Mouse (Mus musculus) embryo, embryonic 11 days (tissue): ENCODE results near the gene Nostrin.

ENCODE experiments used
- DNase-seq: peaks from one replicate; pipeline ENCODE4 v3.0.0-alpha.2; 2015

Nostrin gene

DNA sequence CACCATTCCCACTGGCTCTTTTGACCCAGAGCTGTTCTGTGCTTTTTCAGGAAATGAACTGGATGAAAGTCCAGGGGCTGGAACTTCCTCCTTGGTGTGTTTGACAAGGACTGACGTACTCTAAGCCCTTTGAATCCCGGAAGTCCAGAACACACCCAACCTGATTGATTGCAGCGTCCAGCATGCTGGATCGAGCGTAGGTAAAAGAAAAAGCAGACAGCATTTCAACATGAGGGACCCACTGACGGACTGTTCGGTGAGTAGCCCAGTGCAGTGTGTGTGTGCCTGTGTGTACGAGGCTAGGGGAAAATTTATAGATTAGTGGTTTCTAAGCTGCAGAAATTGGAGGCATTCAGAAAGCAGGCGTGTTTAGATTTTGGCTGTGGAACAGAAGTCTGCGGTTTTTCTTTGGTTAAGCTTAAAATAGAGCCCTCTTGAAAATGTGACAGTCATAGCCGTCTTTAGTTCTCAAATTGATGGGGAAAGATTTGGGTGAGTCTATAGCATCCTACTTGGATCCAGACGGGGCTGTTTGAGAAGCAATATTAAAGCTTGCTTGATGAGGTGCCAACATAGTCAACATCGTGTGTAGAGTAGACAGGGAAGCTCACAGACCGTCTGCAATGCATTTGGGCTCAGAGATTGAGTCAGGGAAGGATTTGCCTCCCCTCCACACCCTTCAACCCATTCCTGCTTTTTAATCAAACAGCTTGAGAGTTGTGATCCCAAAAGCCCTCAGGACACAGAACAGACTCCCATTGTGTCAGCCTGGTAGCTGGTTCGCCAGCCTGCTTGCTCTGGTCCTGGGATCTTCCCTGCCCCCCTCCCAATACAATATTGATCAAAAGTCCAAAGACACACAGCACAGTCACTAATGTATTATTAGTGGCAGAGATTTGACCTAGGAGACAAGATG is at the start of gene Nostrin:
Gene Nostrin (plus strand): TSS at position 140 of the 916 bp plus-strand sequence.
- DNase-seq, result peak; percentile 21

DNA sequence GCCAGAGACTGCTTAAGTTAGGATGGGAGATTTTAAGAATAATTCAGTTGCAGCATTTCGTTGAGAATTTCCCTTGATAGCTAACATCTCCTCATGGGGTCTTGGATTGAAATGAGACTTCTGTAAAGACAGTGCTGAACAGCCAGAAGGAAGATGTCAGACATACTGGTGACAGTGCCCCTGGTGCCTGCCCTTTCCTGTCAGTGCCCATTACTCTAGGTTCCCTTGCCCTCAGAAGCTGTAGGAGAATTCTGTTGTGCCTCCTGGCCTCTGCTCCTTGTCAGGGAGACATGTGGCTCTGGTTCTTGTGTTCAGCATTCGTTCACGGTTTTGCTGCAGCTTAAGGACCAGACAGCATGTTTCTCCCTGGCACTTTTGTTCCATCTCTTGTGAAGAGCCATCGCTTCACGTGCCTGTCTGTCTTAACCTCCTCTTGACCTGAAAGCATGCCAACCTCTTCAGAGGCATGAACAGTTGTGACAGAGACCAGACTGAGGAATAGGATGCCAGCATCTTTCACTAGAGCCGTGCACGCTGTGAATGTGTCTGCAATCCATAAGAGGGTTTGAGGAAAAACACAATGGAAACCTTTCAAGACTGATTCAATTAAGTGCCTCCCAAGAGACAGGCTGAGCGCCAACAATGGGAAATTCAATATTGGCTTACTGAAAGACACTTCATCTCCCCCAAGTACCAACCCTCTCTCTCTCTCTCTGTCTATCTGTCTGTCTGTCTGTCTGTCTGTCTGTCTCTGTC is 48.9 kb upstream of the Nostrin start:
- peak; percentile 41 for DNase-seq

DNA sequence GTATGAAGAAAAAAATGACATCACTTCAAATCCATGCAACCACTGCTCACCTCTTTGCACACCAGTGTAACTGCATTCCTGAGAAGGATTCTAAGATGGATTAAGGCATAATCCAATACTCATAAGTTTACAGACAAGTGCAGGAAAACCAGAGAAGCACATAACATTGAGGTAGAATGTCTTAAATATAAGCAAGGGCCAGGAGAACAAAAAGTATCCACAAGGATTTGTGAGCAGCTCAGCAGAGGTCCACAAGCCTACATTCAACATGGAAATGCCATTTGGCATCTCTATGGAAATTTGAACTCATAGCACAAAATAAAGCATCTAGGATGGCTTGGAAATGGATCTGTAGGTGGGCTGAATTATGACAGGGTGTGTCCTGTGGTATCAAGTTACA is 39.8 kb upstream of the Nostrin start:
- DNase-seq, result no peak

DNA sequence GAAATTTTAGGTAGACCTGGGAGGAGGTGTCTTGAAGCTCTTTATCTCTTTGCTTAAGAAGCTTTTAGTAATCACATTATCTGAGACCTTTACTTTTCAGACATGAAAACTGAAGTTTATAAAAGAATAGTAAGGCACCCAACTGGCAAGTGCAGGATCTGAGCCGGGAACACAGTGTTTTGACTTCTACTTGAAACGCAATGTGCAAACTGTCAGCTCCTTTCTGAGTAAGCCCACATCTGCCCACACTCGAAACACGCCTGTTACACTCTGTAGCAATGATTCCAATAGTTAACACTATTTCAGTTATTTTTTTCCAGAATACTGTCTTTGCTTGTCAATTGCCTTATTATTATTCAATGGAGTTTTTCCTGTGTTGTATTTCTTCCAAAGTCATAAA is 38.8 kb upstream of the Nostrin start:
- DNase-seq, result no peak

- DNase-seq, result no peak
Measured at GRCm38 (mm10) chr2:69097526-69097925, 38.1 kb upstream of the Nostrin start.

DNA sequence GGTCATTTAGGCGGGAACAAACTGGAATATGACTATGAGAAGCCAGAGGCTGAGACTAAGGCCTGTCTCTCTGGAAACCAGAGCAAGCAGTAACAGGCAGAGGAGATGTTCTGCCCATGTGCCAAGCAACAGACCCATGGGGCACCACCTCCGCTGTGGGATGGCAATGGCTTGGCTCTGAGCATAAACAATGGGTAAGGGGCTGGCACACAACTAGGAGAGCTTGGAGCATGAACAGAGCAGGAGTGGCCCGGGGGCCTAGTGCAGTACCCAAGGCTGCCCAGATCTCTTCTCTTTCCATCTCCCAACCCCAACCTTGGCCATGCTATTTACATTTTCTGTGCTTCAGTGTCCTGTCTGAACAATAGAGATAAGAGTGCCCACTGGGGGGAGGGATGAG is 36.9 kb upstream of the Nostrin start:
- DNase-seq, result no peak

GRCm38 (mm10) chr2:69099147-69099546 is 36.5 kb upstream of the Nostrin start:
- DNase-seq, result no peak

DNA sequence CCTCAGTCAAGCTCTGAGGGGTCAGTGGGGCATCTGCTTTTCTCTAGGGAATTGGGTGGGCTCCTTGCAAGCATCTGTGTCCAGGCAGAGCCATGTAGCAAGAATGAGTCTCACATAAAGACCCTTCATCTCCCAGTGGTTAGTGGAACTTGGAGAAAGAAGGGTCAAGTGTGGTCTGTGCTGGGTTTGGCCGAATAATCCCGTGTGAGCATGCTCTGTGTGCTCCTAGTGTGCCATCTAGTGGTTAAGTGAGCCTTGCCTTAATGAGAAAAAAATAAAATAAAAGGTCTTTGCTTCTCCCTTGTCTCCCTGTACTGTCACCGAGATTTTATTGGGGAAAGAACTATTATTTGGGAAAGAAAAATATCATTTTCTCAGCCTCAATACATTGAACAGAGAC is 34.9 kb upstream of the Nostrin start:
- peak; percentile 77 for DNase-seq

GRCm38 (mm10) chr2:69103526-69103925 is 32.1 kb upstream of the Nostrin start:
- no peak for DNase-seq

DNA sequence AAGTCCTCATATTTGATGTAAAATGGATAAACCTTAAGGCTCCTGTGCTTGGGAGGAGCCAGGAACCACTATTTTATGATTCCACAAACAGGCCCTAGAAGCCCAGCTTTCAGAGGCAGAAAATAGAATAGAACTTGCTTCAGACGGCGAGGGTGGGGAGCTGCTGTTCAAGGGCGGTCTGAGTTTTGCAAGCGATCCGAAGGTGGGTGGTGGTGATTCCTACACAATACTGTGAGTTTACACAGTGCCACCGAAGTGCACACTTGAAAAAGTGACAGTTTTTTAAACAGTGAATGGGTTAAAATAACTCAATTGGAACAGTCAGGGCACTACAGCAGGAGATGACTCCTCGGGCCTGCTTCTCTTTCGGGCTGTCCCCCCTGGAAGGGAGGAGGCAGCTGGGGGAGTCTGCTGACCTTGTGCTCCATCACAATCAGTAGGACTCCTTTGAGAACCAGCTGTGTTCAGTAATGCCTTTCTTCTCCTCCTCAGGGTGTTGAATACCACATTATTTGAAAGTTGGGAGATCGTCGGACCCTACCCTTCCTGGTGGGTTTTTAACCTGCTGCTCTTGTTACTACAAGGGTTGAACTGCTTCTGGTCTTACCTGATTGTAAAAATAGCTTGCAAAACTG is 31.0 kb upstream of the Nostrin start:
- no peak for DNase-seq

DNA sequence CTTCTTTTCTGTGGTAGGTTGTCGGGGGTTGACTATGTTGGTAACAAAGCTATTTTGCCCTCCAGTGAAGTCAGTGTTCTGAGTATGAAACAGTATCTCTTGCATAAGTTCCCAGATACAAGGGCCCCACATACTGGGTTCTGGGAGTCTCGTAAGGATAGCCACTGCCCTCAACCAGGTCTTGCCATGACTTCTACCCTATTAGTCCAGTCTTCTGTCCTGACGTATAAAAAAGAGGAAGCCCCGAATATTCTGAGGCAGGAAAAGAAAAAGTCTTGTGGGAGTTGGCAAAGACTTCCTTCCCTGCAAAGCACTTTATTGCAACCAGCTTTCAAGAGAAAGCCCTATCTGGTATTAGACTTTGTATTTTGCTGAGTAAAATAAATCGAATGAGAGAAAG is 26.4 kb upstream of the Nostrin start:
- no peak for DNase-seq

DNA sequence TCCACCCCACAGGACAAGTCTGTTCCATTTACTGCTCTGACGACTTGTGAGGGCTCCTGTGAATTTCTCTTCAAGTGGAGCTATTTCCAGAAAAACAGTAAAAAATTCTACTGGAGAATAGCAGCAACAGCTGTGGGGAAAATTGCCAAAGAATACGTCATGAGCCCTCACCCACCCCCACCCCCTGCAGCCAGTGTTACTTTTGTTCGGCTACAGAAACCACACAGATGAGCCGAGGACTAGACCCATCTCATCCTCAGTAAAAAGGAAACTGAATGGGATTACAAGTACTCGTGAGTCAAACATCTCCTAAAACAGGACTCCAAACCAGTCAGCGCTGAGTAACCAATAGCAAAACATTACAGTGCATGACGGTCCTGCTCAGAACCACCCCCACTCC is 25.9 kb upstream of the Nostrin start:
- DNase-seq, result no peak

DNA sequence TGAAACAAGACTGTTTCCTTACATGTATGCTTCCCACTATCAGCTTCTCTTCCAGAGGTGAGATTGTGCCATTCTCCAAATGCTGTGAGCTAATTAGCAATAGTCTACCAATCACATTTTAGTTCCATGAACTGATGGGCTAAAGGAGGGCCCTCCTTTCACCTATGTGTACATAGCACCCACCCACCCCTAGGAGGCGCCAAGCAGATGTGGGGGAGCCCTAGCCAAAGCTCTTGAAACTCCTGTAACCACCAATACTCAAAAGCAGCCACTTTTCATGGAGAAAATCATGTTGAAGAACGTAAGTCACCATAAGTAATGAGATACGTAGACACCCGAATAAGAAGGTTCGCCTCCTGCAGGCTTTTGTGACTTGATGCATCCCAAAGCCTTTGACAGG is 23.0 kb upstream of the Nostrin start:
- no peak for DNase-seq

DNA sequence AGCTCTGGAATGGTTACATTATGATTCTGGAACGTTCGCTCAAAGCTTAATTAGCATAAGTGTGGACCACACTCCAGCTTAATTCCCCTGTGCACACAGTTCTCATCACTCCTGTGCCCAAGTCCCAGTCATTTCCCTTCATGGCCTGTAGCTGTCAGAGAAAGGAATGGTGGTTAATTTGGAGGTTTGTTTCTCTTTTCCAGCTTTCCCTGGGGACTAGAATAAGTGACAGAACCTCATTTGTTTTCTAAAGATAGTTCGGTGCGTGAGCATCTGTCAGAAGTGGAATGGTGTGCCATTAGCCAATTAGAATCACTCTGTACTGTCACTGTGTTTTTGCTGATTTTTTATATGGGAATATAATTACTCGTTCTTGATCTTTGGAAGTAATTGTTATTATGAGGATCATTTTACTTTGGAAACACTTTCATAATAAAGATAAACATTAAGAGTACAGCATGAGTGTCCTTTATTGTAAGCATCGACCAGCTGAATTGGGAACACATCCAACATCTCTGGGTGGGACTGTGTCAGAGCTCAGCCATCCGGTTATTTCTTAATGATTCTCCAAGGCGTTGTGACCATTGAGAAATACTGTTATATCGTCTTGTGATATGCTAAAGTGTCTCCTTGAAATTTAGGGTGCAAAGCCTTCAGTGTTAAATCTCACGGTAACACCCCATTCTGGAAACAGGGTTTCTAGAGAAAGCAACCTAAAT is 21.6 kb upstream of the Nostrin start:
- DNase-seq, result no peak

- no peak for DNase-seq
Measured at GRCm38 (mm10) chr2:69115921-69116320, 19.7 kb upstream of the Nostrin start.

DNA sequence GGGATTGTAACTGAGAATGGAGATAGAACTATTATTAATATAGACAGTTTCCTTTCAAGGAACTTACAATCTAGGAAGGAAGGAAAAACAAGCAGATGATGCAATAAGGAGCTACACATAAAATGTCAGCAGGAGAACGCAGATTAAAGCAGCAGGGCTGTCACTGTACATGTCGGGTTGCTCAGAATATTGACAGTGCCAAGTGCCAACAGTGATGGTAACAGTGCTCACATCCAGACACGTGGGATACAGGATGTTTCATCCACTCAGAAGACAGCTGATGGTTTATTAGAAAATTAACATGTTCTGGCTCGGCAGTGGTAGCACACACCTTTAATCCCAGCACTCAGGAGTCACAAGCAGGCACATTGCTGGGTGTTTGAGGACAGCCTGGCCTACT is 18.8 kb upstream of the Nostrin start:
- DNase-seq, result no peak

GRCm38 (mm10) chr2:69118994-69119393 is 16.6 kb upstream of the Nostrin start:
- no peak for DNase-seq

- DNase-seq, result no peak
Measured at GRCm38 (mm10) chr2:69119718-69120117, 15.9 kb upstream of the Nostrin start.

DNA sequence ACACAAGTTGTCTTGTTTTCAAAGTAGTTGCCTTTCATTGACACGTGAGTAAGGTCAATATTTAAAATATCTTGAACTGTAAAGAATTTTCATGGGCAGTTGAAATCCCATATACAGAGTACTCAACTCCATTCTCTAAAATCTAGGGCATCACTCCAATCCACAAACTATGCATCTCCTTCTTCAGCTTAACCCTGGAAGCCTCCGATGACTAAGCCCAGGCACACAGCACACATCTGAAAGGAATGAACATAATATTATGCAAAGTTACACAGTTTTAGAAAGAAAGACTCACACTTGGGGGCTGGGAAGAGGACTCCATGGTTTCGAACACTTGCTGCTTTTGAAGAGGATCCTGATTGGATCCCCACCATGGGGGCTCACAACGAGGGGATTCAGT is 13.9 kb upstream of the Nostrin start:
- DNase-seq, result no peak

- no peak for DNase-seq
Measured at GRCm38 (mm10) chr2:69125425-69125824, 10.2 kb upstream of the Nostrin start.

GRCm38 (mm10) chr2:69128321-69128720 is 7.3 kb upstream of the Nostrin start:
- DNase-seq, result no peak

DNA sequence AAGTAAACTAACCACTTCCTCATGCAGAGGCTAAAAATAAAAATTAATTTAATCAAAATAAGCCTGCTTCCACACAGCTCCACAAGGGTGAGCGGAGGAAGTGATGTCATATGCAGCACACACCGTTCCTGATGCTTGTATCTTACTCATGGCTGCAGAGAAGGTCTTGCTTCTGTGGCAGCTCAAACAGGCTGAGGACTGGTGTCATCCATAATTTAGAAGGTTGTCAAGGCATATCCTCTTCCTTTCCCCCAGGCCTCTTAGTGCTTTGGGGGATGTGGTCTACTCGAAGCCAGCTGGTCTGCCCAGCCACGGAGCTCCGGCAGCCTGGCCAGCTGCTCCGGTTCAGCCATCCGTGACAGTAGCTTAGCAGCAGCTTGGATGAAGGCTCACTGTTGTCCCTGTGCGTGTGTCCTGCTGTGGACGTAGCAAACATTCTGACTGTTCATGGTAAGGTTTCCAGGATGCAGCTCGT is 6.6 kb upstream of the Nostrin start:
- peak; percentile 68 for DNase-seq
